Mouse (Mus musculus): ENCODE results near the gene Zkscan7. TPM values are rescaled to one million over a fixed set of nuclear protein-coding genes. Genes with fewer than 3 reads are reported as not detected.

Gene Zkscan7
- polyA plus RNA-seq, 2 experiments = 0.22 to 0.85 TPM

DNA sequence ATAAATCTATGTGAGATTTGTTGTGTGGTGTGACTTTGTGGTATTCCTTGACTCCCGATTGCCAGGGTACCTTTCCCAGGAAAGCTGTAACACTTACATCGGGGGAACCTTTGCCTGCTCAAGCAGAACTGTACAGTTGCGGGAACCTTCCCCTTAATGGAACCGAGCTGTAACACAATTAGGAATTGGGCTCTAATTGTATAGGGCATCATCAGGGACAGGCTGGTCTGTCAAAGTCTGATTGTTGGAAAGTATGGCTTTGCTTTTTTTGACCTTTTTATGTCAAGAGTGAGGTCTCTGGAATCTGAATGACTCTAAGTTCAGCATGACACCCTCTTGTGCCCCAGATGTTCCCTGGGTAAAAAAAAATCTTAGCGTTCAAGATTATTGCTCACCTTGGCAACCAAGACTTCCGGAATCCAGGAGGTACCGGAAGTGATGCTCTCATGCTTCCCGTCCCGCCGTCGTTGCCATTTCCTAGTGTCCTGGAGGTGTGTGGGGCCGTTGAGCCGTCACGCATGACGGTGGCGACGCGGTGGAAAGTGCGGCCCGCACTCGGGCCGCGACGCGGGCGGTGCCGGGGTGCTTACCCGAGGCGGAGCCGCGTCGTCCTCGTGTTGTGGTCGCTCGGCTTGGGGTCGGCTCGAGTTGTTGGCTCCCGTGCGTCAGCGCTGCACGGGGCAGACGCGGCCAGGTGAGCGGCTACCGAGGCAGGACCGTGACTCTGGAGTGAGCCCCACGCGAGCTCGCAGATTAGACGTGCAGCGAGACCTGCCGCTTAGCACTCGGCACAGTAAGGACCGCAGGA, 1.1 kb downstream of the Zkscan7 start:
- Histone ChIP-seq H3K4me2 (ENCODE audit: low read depth) (peak overlapping the region; percentile 83), H3K4me3 (ENCODE audit: insufficient read depth in 1 of 2, low read depth in 2 of 2, low read length in 2 of 2) (peak overlapping the region; percentile 62 to 82), H3K9me3 (ENCODE audit: control insufficient read depth, low read length) (no peaks in the 10 kb centered on the region), H3K27ac (no peak overlapping the region), H3K36me3 (replicated peaks; ENCODE audit: control insufficient read depth, insufficient read depth, low read depth) (no peaks in the 10 kb centered on the region), H3K4me1 (replicated peaks; ENCODE audit: control insufficient read depth in 2 of 2, insufficient read depth in 2 of 2, low read length in 1 of 2) (peaks cover 0 to 2% of the 10 kb centered on the region in 2 experiments; a peak in 1 of 4 replicates), H3K9ac (replicated peaks) (peak overlapping the region; percentile 74), H3K27me3 (ENCODE audit: control insufficient read depth, insufficient read depth, low read length) (no peaks in the 10 kb centered on the region)
- peak; percentile 9 to 32 (median 11) for DNase-seq (ENCODE audit: low read depth in 3 of 3, low spot score in 3 of 3)
- no peak for TF ChIP-seq CTCF (IDR thresholded peaks at IDR 0.05; ENCODE audit: low read depth)
- TF ChIP-seq EP300 (IDR thresholded peaks at IDR 0.05; ENCODE audit: low read depth) = no peak
- peak; percentile 62; the same call in 1 of the 2 replicates for ATAC-seq (ENCODE audit: insufficient read depth)
- 6% methylated on average over 54 of the region's 54 CpGs for WGBS (ENCODE audit: insufficient replicate concordance)

- Histone ChIP-seq H3K36me3 (replicated peaks; ENCODE audit: control insufficient read depth, insufficient read depth, low read depth) (no peaks in the 10 kb centered on the region), H3K4me2 (ENCODE audit: low read depth) (no peak overlapping the region), H3K4me3 (ENCODE audit: insufficient read depth in 1 of 2, low read depth in 2 of 2, low read length in 2 of 2) (no peak overlapping the region), H3K27me3 (ENCODE audit: control insufficient read depth, insufficient read depth, low read length) (no peaks in the 10 kb centered on the region), H3K9ac (replicated peaks) (no peak overlapping the region), H3K4me1 (replicated peaks; ENCODE audit: control insufficient read depth in 2 of 2, insufficient read depth in 2 of 2, low read length in 1 of 2) (no peaks in the 10 kb centered on the region), H3K27ac (no peak overlapping the region), H3K9me3 (ENCODE audit: control insufficient read depth, low read length) (no peaks in the 10 kb centered on the region; the same call in 1 of the 2 replicates)
- TF ChIP-seq EP300 (IDR thresholded peaks at IDR 0.05; ENCODE audit: low read depth) = no peak
- TF ChIP-seq CTCF (IDR thresholded peaks at IDR 0.05; ENCODE audit: low read depth) = no peak
- 60% methylated on average over 2 of the region's 2 CpGs for WGBS (ENCODE audit: insufficient replicate concordance)
- DNase-seq (ENCODE audit: low read depth in 3 of 3, low spot score in 3 of 3) (no peak), ATAC-seq (ENCODE audit: insufficient read depth) (no peak)
Measured at GRCm38 (mm10) chr9:122901047-122901446, 15.6 kb downstream of the Zkscan7 start.

DNA sequence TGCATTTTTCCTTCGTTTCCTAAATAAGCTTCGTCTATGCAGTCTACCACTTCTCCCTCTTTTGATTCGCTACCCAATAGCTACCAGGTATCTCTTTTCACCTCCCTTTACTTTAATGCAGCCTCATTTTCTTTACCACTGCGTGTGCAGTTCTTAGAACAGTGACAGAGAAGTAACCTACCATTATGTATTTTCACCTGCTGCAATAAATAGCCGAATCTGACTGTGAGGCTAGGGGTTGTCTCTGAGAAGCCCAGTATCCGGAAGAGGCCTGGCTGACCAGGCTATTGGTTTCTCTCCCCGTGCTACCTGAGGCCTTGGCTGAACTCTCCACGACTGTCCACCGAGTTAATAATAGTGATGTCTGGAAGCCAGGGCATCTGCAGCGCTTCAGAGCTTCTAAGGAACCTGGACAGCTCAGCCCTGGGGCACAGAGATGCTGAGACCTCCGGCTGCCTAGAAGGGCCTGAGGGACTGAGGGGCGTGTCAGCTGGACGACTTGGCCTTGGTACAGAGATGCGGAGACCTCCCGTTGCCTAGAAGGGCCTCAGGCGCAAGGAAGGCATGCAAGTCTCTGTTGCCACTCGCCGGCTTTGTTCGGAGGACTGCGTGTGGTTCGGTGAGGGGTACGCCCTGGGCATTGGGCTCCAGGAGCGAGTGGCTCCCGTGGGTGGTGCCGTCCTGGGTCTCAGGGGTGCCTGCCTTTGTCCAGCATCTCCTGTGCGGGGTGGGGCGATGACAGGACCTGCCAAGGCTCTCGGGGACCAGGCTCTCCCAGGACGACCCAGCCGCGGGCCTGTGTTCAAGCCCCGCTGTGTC, 17.4 kb downstream of the Zkscan7 start:
- ATAC-seq (ENCODE audit: insufficient read depth) = no peak
- TF ChIP-seq CTCF (IDR thresholded peaks at IDR 0.05; ENCODE audit: low read depth) = no peak
- H3K36me3 ChIP-seq (replicated peaks; ENCODE audit: control insufficient read depth, insufficient read depth, low read depth) = no peaks in the 10 kb centered on the region
- no peaks in the 10 kb centered on the region for H3K4me1 ChIP-seq (replicated peaks; ENCODE audit: control insufficient read depth in 2 of 2, insufficient read depth in 2 of 2, low read length in 1 of 2)
- WGBS (ENCODE audit: insufficient replicate concordance) = 20% methylated on average over 32 of the region's 32 CpGs
- no peak for DNase-seq (ENCODE audit: low read depth in 3 of 3, low spot score in 3 of 3)
- H3K9ac ChIP-seq (replicated peaks) = no peak overlapping the region
- peak overlapping the region; percentile 6 to 29; a peak in 3 of 4 replicates for H3K4me3 ChIP-seq (ENCODE audit: insufficient read depth in 1 of 2, low read depth in 2 of 2, low read length in 2 of 2)
- no peak overlapping the region for H3K27ac ChIP-seq
- no peaks in the 10 kb centered on the region for H3K27me3 ChIP-seq (ENCODE audit: control insufficient read depth, insufficient read depth, low read length)
- no peaks in the 10 kb centered on the region for H3K9me3 ChIP-seq (ENCODE audit: control insufficient read depth, low read length)
- peak overlapping the region; percentile 32 for H3K4me2 ChIP-seq (ENCODE audit: low read depth)

GRCm38 (mm10) chr9:122922436-122922835, 37.0 kb downstream of the Zkscan7 start:
- peaks cover 4% of the 10 kb centered on the region for H3K27me3 ChIP-seq (ENCODE audit: control insufficient read depth, insufficient read depth, low read length)
- H3K36me3 ChIP-seq (replicated peaks; ENCODE audit: control insufficient read depth, insufficient read depth, low read depth) = peaks cover 2% of the 10 kb centered on the region; the same call in 1 of the 2 replicates
- no peak for ATAC-seq (ENCODE audit: insufficient read depth)
- no peaks in the 10 kb centered on the region for H3K9me3 ChIP-seq (ENCODE audit: control insufficient read depth, low read length)
- peak overlapping the region; percentile 69 for H3K4me2 ChIP-seq (ENCODE audit: low read depth)
- WGBS (ENCODE audit: insufficient replicate concordance) = 25% methylated on average over 3 of the region's 3 CpGs
- no peak for DNase-seq (ENCODE audit: low read depth in 3 of 3, low spot score in 3 of 3)
- TF ChIP-seq EP300 (IDR thresholded peaks at IDR 0.05; ENCODE audit: low read depth) = no peak
- no peak for TF ChIP-seq CTCF (IDR thresholded peaks at IDR 0.05; ENCODE audit: low read depth)
- H3K4me3 ChIP-seq (ENCODE audit: insufficient read depth in 1 of 2, low read depth in 2 of 2, low read length in 2 of 2) = peak overlapping the region in 1 of 2 experiments; percentile 58; a peak in 2 of 4 replicates
- no peak overlapping the region for H3K9ac ChIP-seq (replicated peaks)
- H3K27ac ChIP-seq = no peak overlapping the region
- H3K4me1 ChIP-seq (replicated peaks; ENCODE audit: control insufficient read depth in 2 of 2, insufficient read depth in 2 of 2, low read length in 1 of 2) = peaks cover 0 to 5% of the 10 kb centered on the region in 2 experiments; a peak in 2 of 4 replicates

Measured in liver, embryonic 14.5 days (tissue).